Mouse (Mus musculus) cerebellum, postnatal 36 days (tissue): ENCODE measurements around the gene Rbbp4.
"Not testable (repeated sequence)": the region's sequence is repeated elsewhere in the genome, so short reads cannot be mapped to it uniquely, and the experiment has no call there.

ENCODE experiments used
- DNase-seq, 2 experiments: peaks; one replicate each; pipeline ENCODE4 v3.0.0; 2021 to 2022; ENCODE audit warnings: mixed read lengths in 2 of 2

The Rbbp4 gene

DNA sequence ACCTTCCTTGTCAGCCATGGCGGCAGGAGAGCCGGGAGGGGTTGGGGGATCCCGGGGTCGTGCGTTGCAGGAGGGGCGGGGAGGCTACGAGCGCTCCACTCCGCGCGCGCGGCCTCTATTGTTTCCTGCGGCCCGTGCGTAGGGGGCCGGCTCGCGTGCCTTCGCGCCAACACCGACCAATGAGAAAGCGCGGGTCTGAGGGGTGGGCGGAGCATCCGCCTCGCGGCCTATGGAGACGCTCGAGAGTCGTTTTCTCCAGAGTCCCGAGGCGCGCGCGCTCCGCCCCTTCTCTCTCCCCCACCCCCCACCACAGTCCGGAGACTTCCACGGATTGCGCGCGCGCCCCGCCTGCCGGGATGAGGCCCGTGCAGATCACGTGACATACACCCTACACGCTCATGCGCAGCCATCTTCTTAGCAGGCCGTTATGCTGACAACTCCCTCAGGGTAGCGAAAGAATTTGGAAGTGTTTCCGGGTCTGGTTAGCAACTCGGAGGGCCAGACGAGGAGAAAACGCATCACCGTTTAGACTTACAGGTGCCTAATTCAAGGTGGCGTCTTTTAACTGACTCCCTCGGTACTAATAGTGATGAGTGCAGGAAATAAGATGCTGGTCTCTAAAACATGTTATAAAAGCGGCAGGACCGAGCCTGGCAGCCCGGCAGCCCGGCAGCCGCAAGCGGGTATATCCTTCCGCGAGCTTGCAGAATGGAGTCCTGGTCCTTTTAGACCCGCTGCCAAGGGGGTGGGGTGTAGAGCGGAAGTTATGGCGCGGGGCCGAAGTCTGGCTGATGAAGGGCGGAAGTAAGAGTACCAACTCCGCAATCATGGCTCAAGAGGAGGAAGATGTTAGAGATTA lies at the start of gene Rbbp4, which contains the start of gene Zbtb8os:
Gene Rbbp4 (minus strand): TSS at position 155 of the 859 bp plus-strand sequence.
Gene Zbtb8os (plus strand): TSS at position 480 of the 859 bp plus-strand sequence.
- DNase-seq: peak; percentile 94 to 98

DNA sequence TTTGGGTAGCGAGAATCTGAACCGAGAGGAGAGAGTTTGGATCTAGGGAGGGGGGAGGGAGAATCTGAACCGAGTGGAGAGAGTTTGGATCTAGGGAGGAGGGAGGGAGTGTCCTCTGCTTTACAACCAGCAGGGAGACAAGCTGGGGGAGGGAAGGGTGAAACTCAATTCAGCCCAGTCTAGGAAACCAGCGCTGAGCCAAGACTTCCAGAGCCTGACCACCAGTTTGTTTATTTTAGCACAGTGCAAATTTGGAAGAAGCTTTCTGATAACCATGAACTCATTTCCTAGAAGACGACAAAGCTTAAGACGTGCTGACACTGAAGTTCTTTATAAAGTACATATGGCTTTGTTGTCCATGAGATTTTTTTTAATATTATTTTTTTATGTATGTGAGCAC lies 49.3 kb upstream of the Rbbp4 start:
- no peak for DNase-seq

DNA sequence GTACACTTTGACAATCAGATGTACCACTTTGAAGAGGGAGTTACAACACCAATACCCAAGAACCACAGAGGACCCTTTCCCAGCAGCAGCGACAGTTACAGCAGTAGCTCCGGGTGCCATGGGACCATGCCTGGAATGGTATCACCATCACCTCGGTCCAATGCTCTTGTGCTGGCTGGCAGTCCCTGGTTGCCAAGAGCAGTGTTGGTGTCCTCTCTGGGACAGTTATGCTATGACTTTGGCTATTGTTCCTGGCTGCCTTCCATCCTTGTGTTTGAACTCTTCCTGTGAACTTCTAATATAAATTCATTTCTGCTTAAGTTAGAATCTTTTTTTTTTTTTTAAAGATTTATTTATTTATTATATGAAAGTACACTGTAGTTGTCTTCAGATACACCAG lies 48.4 kb upstream of the Rbbp4 start:
- DNase-seq: no peak

DNA sequence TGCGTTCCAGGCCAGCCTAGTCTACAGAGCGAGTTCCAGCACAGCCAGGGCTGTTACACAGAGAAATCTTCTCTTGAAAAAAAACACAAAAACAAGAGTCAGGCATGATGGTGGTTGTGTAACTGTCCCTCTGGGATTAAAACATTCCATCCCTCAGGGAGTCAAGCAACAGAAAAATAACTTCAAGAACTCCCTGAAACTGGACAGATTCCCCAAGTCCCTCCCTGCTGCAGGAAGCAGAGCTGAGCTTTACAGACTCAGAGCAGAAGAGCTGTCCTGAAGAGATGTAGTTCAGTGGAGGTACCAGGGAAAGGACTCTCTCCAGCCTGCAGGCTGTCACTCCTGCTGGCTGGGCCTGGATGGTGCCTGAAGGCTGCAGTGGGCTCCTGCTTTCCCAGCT lies 47.3 kb upstream of the Rbbp4 start:
- no peak for DNase-seq

DNA sequence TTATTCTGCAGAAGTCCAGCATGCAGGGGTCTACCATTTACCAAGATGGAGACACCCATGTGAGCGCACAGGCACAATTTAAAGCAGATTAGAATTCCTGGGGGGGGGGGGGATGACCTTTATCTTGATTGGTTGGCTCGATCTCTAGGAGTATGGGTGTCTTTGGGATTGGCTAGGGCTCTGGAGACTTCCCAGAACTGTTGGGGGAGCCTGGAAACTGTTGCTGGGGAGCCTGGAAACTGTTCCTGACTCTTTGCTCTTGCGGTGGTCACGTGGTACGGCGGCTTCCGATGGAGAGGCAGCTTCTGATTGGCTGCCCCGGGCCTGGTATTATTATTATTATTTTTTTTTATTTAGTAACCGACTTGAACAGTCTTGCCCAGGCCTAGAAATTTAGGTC lies 46.9 kb upstream of the Rbbp4 start:
- DNase-seq: no peak

DNA sequence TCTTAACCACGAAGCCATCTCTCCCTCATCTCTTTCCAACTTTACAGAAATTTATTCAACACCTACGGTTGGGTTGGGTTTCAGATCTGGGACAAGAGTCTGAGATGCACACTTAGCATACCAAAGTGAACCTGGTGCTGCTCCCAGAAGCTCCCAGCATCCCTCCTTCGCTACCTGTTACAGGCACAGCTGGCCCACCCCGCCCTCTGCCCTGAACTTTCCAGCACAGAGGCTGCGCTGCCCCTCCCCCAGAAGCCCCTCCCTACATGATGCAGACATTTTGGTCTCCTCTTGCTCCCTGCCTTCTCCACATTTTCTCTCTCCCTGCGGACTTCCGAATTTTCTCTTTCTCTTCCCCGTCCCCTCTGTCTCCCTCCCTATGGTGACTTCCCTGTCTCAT lies 46.0 kb upstream of the Rbbp4 start:
- no peak for DNase-seq

DNA sequence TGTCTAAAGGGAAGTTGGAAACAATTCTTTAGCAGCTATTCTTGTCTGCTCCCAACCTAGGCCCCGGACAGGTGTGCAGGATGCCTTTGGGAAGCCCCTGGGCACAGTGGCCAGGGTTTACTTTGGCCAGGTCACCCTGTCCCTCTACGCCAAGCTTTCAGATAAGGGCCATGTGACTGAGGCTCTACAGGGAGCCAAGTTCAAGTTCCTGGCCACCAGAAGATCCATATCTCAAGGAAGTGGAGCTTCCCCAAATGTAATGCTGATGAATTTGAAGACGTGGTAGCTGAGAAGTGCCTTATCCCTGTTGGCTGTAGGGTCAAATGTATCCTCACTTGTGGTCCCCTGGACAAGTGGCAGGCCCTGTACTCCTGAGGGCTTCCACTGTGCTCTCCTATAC lies 44.6 kb upstream of the Rbbp4 start:
- no peak for DNase-seq

DNA sequence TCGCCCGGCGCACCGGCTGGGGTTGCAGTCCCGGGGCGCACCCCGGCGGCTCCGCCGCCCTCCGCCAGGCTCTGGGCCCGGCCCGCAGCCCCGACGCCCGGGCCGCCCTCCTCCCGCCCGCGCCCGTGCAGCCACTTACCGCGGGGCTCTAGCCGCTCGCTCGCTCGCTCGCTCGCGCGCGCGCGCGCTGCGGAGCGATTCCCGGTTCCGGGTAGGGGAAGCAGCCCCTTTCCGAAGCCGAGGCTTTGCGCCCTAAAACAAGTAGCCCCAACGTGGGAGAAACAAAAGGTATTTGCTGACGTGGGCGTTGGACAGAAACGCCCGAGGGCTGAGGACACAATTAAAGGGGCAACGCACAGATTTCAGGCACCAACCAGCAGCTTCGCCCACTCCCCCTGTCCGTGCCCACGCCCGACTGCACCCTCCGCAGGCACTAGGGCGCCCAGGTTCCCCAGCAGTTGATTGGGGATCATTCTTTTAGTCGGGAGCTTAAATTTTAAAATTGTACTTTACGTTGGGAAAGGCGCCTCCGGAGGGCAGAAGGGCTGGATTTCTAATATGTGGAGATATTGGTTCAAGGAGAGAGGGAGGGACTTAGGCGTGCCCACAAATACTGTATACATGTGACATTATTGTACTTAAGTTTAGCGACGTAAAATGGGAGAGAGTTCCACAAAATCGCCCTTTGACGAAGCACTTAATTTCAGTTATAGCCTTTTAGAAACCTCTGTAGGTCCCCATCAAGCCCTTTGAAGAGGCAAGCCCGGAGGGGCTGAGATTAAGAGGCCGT lies 42.6 kb upstream of the Rbbp4 start, which contains the start of gene Zbtb8a:
Gene Zbtb8a (minus strand): TSS at position 516 of the 790 bp plus-strand sequence.
- peak; percentile 49 to 50 for DNase-seq

DNA sequence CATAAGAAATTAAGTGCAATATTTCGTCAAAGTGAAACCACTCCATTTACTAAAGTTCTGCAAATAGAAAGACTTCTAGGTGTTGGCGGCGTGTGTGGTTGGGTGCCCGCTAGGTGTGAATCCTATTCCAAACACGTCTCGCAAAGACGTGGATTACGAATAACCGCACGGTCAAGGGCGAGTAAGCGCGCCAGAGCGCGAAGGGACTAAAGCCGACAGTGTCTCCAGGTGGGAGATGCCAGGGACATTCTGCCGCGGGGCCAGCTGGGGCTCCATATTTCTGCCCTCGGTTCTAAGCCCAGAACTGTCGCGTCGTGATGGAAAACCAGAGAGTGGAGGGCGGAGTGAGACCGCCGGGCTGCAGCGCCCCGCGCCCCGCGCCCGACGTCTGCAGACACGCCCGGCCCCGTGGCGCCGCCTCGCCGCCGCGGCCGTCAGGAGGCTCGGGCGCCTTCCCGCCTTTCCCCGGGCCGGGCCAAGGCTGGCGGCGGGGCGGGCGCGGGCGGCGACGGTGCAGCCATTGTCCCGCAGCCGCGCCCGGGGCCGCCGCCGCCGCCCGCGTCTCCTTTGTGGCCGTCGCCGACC lies 41.9 kb upstream of the Rbbp4 start:
- peak; percentile 56 to 59 for DNase-seq

DNA sequence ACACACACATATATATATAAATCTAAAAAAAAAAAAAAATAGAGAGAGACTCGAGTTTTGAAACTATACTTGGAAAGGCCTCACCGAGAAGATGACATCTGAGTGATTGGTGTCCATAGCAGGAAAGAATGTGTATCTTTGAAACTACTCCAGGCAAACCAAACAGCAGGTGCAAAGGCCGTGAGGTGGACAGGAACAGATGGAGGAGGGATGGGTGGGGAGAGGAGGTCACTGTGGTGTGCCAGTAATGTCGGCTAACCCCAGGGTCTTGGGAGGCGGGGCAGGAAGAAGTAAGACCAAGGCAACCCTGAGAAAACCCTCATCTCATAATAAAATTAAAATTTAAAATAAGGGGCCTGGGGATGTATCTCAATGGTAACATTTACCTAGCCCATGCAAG lies 40.7 kb upstream of the Rbbp4 start:
- peak; percentile 9 to 10 for DNase-seq

DNA sequence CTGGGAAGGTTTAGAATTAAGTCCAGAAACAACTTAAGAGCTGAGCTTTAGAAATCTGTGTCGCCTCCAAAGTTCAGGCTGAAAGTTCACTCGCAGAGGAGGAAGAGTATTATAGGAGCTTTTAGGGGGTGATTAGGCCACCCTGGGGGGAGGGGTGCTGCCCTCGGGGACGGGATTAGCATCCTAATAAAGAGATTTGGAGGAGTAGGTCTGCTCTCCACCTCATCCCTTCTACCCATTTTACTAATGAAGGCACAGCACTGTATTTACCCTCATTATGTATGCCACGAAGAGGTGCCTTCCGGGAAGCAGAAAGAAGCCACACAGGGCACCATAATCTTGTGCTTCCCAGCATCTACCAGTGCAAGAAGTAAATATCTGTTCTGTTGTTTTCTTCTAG lies 39.8 kb upstream of the Rbbp4 start:
- no peak for DNase-seq

DNA sequence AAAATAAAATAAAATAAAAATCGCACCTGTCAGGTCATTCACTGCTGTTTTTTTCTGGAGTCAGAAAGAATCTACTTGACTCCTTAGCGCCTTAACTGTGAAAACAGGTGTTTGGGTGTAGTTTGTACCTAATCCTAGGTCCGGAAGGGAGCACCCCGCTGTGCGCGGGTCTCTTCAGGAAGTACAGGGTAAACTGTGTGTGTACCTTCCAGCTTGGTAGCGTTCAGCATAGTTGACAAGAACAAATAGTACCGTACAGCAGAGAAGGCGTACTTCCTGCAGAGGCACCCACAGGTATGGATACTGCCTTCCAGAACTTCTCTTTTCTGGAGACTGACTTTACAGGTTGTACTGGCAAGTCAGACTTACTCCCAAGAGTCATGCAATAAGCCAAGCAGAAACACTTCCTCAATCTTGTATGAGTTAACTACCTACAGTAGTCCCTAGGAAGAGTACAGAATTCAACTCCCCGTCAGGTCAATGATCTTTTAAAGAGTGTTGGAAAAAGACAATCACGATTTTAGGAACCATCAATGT lies 39.1 kb upstream of the Rbbp4 start:
- no peak for DNase-seq

DNA sequence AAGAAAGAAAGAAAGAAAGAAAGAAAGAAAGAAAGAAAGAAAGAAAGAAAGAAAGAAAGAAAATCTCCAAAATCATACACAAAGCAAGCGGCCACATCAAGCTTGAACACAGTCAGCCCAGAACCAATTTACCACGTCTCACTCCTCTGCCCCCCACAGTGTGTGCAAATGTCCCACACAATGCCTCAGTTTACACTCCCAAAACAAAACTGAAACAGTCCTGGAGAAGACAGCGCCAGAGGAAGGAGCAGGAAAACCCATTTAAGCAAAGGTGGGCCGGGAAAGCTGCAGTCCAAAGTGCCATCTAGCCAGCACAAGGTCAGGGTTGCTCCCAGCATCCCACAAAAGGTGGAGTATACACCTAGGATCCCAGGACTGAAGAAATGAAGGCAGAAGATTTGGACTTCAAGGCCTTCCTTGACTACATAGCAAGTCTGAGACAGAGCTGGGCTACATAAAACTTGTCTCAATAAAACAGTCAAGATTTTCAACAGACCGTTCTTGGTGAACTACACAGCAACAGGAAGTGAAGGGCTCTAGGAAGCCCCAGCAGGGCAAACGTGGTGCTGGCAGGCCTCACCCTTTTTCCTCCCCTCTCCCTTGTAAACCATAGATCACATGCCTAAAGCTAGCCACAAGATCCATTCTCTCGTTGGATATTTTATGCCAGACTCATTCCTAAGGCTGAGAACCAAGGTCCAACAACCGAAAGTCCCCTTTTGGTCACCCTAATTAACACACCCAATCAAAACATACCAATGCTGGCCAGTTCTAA lies 38.2 kb upstream of the Rbbp4 start:
- no peak for DNase-seq

DNA sequence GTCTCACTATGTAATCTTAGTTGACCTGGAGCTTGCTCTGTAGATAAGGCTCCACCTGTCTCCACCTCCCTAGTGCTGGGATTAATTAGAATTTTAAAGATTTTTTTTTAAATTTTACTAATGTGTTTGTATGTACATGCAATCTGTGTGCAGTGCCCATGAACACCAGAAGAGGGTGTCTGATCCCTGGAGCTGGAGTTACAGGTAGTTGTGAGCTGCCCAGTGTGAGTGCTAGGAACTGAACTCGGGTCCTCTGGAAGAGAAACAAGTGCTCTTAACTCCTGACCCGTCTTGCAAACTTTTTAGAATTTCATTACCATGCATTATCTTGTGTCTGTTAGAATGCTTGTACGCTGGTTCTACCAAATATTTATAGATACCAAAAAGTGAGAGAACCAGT lies 36.2 kb upstream of the Rbbp4 start:
- no peak for DNase-seq

DNA sequence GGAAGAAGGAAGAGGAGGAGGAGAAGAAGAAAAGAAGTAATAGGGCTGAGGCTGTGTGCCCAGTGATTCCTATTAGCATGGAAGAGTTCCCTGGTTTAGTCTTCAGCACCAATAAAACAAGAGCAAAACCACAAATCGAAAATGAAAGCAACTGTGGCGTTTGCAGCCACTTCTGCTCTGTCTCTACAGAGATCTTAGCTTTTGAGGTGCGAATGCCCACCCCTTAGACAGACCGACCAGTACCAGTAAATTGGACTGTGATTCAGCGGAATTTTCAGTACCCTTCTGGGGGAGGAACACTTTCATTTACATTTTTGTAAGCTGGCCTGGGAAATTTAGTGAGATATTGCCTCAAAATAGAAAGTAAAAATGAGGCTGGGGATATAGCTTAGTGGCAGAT lies 30.1 kb upstream of the Rbbp4 start:
- DNase-seq: no peak

DNA sequence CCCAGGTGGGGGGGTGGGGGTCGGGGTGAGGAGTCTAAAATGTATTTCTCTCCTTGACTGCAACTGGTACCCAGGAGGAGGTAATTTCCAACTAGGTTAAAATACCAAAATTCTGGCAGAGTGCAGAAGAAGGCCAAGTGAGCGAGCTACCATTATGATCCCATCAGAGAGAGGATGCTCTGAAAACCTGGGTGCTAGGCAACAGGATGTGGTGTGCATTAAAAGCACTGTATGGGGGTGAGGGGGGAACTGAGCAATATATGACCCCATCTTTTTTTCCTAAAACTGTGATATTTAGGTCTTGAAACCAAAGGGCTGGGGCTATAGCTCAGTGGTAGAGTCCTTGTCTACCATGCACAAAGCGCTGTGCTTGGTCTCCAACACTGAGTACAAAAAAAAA lies 29.2 kb upstream of the Rbbp4 start:
- no peak for DNase-seq

DNA sequence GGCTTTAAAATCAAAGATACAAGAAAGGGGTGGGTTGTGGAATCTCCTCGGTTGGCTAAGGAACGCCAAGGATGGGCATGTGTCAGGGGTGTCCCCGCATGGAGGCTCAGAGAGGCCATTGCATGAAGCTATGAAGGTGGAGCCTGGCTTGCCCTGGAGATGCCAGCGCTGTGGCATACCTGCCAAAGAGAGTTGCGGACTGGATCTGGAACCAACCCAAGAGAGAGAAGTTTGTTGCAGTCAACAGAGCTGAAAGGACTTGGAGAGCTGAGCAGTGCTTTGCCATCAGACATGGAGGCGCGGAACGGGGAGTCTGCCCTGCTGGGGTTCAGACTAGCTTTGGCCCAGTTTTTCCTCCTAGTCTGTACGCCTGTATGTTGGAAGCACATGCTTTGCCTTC lies 28.3 kb upstream of the Rbbp4 start:
- DNase-seq: no peak

DNA sequence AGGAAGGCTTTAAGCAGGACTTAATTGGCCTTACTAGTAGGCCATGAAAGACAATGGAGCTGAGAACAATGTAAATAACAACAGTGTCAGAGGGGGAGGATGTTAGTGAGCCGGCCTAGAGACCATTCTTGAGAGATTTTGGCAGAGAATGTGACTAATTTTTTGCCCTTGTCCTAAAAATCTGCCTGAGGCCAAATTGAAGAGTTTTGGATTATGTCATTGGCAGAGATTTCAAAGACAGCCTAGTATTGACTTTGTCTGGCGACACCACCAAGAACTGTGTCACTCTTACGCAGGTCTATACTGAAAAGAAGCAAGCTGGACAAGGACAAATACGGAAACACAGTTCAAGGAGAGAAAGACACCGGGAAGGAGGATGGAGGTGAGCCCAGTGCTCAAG lies 27.6 kb upstream of the Rbbp4 start:
- no peak for DNase-seq

DNA sequence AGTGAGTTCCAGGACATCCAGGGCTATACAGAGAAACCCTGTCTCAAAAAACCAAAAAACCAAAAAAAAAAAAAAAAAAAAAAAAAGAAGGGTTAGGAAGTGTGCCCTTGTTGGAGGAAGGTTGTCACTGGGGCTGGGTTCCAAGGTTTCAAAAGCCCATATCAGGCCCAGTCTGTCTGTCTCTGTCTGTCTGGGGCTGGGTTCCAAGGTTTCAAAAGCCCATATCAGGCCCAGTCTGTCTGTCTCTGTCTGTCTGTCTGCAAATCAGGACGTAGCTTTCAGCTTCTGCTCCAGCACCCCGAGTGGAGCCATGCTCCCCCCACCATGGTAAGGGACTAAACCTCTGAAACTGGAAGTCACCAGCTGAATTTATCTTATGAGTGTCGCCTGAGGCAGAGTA lies 27.1 kb upstream of the Rbbp4 start:
- DNase-seq: not testable (repeated sequence)

DNA sequence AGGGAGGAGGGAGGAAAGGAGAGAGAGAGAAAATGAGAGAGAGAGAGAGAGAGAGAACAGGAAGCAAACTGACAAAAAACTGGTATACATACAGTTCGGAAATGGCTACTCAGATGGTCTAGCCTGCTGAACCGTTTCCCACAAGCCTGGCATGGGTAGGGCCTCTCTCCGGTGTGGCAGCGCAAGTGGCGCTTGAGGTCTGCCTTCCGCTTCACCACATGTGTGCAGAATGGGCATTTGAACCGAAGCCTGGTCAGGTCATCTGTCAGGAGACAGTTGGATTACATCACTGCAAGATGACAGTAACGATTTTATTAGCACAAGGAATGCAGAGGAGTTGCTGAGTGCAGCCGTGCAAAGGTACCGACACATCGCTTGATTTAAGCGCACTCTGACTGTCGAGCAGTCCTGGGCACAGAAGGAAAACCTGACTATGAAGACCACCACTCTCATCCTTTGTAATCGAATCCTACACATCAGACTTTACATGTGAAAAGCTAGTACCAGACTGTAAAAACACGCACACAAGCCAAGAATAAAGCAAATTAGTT lies 22.5 kb upstream of the Rbbp4 start:
- no peak for DNase-seq

DNA sequence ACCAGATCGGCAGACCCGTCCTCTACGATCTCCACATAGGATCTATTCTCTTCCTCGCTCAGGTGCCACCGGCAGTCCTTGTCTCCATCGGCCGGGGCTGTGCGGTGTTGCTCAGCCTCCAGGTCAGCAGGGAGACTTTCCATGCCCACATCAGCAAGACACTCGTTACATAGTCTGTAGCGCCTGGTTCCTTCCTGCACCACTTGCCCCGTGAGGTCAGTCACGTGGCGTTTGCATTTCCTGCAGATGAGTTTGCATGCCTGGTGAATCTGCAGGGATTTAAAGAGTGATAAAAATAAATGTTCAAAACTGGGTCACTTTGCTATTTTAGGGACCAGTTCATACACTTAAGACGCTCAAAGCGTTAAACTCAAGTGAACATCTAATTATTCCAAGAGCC lies 19.1 kb upstream of the Rbbp4 start:
- no peak for DNase-seq

DNA sequence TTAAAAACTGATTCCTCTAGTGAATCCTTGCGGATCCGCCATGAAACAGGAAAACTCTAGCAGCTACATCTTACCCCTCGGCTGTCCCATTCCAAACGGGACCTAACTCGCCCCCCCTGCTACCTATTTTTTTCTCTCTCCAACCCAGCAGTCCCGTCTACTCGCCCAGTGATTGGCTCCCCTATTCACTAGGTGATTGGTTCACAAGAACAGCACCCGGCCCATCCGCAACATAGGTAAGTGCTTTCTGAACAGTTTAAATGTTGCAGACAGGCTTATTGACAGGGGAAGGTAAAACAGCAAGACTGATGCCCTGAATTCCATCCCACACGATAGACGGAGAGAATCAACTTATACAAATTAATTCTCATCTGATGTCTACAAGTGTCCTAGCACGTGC lies 18.0 kb upstream of the Rbbp4 start:
- DNase-seq: no peak
